Mouse (Mus musculus) brain, adult 2 months (tissue): ENCODE data around the gene Prrc2a.

ENCODE experiments used
- DNase-seq: peaks from one replicate; pipeline ENCODE4 v3.0.0; 2011; ENCODE audit warnings: low read depth, low spot score

Prrc2a gene

DNA sequence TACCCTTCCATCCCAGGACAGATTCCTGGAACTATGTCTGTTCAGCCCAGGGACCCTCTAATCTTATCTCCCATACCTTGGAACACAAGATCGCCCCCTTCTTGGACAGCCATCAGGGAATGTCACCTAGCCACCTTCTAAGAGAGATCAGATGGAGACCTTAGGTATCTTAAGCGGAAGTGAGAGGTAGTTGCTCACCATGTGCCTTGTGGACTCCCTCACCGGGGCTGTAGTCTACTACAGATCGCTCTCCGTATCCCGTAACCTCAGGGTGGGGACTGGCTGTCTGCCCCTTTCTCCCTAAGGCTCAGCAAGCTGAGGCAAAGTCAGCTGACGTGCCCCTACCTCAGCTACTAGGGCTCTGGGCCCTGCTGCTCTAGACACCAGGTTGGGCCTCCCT lies 60.6 kb downstream of the Prrc2a start:
- DNase-seq: no peak

DNA sequence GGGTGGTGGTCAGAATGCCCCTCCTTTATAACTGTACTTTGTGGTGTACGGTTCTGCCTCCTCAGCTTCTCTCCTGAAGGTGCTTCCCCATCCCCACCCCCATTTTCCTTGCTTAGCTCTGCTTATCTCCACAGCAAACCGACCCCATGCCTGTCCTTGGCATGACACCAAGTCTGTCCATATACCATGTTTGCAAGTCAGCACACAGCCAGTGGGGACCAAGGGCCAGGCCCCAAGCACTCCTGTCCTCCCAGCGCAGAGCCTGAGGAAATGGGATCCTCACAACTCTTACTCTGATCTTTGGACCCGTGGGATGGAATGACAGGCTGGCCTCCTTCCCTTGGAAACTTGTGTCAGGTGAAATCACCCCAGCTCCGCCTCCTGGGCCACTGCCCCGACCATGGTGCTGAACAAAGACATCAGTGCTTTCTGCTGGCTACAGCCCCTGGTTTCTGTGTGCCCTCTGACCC lies 61.4 kb downstream of the Prrc2a start:
- no peak for DNase-seq

DNA sequence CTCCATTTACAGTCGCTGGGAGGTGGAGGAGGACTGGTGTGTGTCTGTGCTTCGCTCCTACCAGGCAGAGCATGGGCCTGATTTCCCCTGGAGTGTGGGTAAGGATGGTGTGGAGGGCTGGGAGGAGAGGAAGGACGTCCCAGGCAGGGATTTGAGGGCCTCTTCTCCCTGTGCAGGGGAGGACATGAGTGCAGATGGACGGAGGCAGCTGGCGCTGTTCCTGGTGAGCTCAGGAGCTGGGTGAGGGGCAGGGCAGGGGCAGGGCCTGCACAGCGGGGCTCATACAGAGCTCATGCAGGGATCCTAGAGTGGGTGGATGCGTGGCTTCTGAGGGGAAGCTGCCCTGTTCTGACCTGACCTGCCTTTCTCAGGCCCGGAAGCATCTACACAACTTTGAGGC lies 62.4 kb downstream of the Prrc2a start:
- no peak for DNase-seq

DNA sequence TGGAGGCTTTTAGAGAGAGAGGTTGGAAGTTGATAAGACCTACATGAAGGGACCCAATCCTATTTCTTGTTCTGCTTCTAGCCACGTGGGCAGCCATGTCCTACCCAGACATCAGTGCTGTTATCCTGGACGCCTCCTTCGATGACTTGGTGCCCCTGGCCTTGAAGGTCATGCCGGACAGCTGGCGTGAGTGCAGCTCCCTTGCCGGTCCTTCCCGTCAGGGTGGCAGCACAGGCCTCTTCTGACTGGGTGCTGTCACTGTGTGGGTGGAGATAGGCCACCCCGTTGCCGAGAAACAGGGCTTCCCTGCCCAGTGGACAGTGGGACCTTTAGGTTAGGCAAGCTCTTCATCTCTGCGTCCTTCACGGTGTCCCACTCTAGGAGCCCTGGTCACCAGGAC lies 63.5 kb downstream of the Prrc2a start:
- DNase-seq: no peak

DNA sequence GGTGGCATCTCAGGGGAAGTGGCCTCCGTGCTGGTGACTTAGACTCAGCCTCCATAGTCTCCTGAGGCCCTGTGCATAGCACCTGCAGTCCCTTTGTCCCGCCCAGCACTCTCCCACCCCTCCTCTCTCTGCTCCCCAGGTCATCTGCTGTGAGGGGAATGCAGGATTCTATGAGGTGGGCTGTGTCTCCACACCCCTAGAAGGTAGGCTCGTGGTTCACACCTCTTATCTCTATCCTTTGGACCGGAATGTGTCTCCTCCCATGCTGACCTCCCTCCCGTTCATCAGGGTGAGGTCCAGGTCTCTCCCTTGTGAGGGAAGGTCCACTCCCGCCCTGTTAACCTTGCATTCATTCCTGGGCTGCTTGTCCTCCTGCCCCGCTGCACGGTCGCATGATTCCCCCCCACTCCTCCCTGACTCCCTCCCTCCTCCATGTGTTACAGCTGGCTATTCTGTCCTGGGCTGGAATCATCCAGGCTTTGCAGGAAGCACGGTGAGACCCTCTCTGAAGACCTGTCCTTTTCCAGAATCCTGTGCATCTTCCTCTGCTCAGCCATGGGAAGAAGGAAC lies 64.4 kb downstream of the Prrc2a start:
- DNase-seq: no peak
